Mouse (Mus musculus): ENCODE results near the gene Apoe.

GRCm38 (mm10) chr7:19667434-19667833, 31.6 kb downstream of the Apoe start:
- TF ChIP-seq CTCF (IDR thresholded peaks at IDR 0.05; ENCODE audit: low read depth, low read length): no peak
- no peak for TF ChIP-seq GATA1 (IDR thresholded peaks at IDR 0.05; ENCODE audit: borderline replicate concordance, low read length)
- no peak for TF ChIP-seq TAL1 (conservative IDR thresholded peaks at IDR 0.05; ENCODE audit: low read depth, low read length)
